Mouse (Mus musculus) small intestine, adult 2 months (tissue): ENCODE measurements around the gene Mdga1.

ENCODE experiments used
- CTCF ChIP-seq: fragments of 200-500 bp; IDR thresholded peaks from 2 replicates; pipeline ENCODE4 v1.5.1; 2012; ENCODE audit warnings: low read depth, mild to moderate bottlenecking, control low read depth, inconsistent platforms, low read length, moderate library complexity, mixed read lengths; ENCODE audit not compliant: insufficient replicate concordance, insufficient read length; ENCODE audit errors: extremely low read depth
- POLR2A ChIP-seq: fragments of 200-500 bp; IDR thresholded peaks from 2 replicates; pipeline ENCODE4 v1.6.1; 2012; ENCODE audit warnings: low read depth, mild to moderate bottlenecking, control low read depth, inconsistent platforms, low read length, moderate library complexity

- TF ChIP-seq CTCF (no peak), POLR2A (no peak)
Observed at GRCm38 (mm10) chr17:29878990-29879389, 90.9 kb downstream of the Mdga1 start.
